Mouse (Mus musculus) ES-CJ7 (cell line): ENCODE results near the gene Zfp523.

Source experiments
- DNase-seq: peaks from one replicate; pipeline ENCODE4 v3.0.0; 2011; ENCODE audit warnings: low read depth, low spot score

The Zfp523 gene

DNA sequence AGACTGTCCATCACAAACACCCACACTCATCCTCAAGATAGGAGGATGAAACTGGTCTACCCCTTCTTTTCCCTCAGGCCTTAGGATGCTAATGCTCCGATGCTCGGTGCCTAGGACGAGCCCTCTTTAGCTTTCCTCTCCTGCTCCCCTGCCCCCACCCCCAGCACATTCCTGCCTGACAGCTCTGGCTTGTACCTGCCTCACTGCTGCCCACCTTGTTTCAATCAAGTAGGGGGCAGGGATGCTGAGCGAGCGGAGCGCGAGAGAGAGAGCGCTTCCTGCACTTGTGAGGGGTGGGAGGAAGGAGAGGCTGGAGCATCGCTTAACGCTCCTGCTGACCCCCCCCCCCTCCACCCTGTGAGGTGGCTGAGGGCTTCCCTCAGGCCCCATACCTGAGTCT is 16.6 kb upstream of the Zfp523 start:
- DNase-seq: no peak

DNA sequence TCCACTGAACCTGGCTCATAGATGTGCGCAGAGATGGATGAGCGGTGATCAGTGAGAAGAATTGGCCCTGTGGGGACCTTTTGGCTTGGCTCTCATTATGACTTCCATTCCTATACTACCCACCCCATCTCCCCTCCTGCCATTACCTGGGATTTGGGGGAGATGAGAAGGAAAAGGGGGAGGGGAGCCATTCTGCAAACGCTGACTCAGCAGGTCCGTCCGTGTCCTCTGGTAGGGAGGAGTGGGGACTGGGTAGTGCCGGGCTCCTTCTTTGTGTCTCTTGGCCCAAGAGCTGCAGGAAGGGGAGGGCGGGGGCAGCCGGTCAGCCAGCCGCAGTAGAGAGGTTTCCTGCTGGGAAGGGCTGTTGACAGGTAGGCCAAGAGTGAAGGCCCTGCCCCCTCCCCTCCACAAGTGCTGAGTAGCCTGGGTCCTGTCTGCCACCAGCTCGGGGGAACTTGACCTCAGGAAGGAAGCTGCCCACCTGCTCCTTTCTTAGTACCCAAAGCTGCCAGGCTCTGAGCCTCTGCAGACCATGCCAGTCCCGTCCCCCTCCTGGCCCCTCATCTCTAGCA is 15.5 kb upstream of the Zfp523 start:
- no peak for DNase-seq

DNA sequence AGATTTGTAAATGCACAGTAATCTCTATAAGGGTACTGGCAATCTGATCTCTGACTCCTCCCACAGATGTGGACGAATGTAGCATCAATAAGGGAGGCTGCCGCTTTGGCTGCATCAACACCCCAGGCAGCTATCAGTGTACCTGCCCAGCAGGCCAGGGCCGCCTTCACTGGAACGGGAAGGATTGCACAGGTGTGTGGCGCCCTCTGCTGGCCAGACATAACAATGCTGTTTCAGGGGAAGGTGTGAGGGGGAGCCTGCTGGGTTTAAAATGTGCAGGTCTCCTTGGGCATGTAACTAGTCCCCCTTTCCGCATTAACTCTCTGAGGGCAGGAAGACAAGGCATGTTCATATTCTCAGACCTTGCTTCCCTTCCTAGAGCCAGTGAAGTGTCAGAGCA is 13.3 kb upstream of the Zfp523 start:
- DNase-seq: peak; percentile 78

DNA sequence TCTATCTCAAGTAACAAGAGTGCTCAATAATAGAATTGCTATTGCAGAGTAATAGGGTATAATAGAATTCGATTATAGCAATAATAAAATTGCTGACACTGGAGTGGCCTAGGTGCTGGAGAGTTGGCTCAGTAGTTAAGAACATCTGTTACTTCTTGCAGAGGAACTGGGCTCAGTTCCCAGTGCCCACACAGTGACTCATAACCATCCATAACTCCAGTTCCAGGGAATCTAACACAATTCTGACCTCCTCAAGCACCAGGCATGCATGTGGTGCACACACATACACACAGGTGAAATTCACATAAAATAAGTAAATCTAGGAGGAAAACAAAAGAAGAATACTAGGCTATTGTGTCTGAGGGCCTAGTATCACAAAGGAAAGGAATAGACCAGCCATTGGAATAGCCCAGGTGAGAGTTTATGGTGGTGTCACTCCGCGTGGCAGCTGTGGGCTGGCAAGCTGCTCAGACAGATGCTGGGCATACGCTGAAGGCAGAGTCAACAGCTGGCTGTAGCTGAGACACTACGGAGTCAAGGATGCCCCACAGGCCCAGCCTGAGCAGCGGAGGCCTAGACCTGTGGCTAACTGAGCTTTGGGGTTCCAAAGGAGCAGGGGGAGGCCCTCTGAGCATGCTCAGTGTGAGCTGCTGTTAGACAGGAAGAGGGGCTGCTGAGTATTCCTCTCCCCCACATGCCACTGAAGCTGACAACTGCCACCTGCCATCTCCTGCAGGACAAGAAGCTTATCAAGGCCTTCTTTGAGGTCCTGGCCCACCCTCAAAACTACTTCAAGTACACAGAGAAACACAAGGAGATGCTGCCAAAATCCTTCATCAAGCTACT is 6.2 kb upstream of the Zfp523 start:
- DNase-seq: no peak

DNA sequence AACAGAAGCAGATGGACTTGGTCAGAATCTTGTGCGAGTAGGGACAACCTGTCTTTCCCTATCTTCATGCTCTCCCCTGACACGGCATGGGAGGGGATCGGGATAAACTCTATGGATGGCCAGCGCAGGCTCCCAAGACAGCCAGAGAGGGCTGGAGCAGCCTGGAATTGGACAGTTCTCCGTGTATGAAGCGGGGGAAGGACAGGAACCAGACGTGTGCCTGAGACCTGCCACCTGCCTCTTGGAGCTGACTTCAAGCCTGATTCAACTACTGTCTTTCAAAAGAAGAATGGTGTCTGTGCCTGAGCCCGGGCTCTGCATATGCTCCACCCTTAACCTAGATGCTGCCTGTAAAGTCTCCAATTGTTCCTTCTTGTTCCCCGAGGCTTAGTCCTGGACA is 4.2 kb upstream of the Zfp523 start:
- DNase-seq: no peak

DNA sequence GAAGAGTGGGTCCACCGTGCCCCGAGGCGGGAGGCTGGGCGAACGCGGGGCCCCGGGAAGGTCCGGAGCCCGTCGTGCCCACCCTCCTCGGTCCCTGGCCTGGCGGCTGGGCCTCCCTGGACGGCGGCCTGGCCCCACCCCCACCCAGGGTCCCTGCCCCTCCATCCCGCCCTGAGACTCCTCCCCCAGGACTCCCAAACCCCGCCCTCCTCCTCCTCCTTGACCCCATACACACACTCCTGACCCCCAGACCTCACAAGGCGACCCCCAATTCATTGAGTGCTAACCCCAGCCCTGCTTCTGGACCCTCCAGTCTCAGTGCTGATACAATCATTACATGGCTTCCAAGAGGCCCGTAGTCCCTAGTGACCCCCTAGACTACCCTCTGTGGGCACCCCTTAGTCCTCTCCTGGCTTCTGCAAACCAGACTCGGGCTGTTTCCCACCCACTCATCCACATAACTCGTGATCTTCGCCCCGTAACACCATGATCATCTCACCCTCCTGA is 664 bp downstream of the Zfp523 start:
- DNase-seq: peak; percentile 59

DNA sequence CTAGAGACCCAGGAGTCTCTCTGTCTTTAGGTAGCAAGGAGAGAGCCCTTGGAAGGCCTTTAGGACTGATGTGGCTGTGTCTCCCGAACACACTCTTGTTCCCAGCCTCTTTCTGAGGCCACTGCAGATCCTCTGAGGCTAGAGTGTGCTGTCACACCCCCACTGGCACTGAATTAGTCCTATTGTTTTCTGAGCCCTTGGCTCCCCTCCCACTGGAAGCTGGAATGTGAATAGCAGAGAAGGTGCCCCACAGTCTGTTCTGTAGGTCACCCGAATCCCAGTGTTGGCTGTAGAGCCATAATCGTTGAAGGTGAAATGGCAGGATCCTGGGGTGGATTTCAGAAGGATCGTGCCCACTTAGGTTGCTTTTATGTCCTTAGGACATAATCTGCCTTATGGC is 3.4 kb downstream of the Zfp523 start:
- DNase-seq: peak; percentile 62

DNA sequence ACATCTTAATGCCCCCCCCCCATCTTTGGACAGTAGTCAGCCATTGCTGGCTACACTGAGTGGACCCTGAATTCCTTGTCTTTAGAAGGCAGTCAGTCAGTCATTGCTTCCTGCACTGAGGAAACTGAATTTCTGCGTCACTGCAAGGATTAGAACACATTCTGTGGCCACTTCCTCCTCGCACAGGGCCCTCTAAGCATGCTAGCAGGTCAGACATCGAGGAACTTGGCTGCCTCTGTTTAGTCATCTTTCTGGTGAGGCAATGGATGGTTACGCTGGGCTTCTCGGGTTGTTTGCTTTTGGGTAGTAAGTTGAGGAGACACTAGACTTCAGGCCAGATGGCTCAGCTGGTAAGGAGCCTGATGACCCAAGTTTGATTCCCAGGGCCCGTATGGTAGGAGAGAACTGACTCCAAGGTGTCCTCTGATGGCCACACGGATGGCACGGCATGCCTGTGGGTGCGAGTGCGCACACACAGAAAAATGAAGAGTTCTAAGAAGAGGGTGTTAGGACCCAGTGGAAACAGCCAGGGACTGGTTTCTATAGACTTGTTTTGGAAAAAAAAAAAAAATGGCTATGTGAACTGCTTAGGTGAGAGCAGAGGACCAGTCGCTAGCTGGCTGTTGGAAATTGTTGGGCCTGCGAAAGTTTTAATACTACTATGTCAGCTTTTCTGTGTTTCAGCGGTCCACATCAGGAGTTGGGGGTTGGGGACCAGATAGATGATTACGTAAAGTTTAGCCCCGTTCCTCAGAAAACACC is 4.0 kb downstream of the Zfp523 start:
- no peak for DNase-seq

DNA sequence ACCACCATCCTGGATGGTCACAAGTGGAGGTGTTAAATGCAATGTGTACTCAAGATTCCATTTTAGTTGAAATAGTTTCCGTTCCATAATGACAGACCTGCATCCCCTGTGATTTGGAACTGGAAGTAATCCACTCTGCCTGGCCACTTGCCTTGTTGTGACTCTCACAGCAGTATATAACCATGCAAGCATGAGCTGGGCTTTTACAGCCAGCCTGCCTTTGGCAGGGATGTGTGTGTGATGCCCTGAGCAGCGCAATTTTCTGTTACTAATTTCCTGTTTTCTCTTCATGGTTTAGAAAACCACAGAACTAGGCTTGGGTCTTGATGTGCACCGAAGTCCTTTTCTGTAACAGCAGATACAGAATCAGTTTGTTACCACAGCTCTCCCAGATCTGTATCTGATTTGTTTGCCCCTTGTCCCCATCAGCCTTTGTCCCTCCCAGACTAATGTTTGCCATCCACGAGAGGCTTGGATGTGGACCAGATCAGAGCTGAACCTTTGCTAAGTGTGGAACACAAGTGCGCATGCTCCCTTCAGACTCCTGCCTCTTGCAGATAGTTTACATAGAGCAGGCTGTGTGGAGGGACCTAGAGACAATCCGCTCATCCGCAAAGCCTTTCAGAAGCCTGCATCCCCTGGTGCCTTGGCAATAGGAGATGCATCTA is 8.2 kb downstream of the Zfp523 start:
- no peak for DNase-seq

DNA sequence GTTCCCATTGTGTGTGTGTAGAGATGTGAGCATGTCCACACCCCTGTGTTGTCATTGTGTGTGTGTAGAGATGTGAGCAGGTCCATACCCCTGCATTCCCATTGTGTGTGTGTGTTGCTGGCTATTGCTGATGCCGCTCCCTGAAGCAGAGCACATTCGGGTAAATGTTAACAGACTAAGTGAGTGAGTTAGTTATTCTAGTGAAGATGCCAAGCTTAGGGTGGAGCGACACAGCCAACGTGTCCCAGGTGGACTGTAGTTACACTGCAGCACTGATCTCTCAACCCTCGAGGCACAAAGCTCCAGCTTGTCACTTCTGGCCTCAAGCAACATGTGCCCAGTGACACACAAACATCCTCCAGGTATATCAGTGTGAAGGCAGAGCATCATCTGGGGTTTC is 11.4 kb downstream of the Zfp523 start:
- no peak for DNase-seq

DNA sequence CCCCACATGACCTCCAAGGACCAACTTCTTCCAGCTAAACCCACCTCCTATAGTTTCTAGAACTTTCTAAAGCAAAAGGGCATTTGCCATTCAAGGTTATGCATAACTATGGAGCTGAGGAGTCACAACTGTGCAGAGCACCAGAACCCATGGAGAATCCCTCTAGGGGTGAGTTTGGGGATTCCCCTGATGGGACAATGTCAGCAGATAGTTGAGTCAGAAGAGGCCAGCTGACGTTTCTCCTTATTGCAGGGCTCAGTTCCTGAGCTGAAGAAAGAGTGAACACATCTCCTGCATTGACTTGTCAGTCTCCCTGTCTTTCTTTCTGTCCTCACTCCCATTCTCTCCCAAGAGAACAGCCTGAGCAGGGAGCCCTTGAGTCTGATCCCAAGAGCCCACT is 15.8 kb downstream of the Zfp523 start:
- DNase-seq: no peak

DNA sequence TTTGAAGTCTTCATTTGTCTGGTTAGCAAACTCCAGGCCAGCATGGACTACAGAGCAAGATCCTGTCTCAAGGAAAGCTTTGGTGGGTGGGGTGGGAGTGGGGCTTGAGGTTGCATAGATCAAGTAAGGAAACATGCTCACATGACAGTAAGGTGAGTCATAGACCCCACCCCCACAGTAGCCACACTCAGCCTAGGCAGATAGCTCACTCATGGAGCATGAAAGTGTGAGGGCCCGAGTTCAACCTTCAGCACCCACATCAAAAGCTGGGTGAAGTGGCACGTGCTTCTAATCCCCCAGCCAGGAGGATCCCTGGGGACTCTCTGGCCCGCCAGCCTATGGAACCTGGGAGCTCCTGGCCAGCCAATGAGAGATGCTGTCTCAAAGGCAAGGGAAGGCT is 16.6 kb downstream of the Zfp523 start:
- DNase-seq: no peak

DNA sequence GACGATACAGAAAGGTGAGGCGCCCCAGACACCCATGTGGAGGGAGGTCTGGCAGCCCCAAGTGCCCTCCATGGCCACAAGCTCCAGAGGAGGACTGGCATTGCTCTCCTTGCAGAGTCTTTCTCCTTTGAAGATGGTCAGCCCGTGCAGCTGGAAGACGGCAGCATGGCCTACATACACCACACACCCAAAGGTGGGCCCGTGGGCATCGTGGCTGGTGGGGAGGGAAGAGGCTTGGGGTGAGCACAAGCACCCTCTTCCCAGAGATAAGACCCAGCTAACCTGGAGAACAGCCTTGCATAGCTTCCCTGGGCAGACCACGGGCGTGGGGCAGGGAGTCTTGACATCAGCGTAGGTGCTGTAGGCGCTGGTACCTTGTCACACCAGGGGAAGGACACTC is 18.1 kb downstream of the Zfp523 start:
- no peak for DNase-seq

DNA sequence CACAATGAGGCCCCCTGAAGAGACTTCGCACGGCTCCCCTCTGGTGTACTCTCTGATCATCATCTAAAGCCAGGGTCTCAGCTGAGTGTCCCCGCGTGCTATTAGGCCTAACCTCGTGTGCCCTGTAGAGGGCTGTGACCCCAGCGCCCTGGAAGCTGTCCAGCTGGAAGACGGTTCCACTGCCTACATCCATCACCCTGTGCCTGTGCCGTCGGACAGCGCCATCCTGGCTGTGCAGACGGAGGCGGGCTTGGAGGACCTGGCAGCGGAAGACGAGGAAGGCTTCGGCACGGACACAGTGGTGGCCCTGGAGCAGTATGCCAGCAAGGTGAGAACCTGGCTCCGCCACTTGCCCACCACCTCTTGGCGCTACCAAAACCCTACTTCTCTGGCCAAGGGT is 20.7 kb downstream of the Zfp523 start:
- no peak for DNase-seq

DNA sequence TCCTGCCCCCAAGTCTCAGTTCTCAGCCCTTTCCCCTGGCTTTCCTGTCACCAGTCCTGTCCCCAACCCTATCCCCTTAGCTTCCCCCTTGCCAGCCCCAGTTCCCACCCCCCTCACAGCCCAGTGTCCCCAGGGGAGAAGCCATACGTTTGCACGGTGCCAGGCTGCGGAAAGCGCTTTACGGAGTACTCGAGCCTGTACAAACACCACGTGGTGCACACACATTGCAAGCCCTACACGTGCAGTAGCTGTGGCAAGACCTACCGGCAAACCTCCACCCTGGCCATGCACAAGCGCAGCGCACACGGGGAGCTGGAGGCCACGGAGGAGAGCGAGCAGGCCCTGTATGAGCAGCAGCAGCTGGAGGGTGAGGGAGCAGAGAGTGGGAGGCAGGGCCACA is 25.1 kb downstream of the Zfp523 start:
- DNase-seq: no peak

DNA sequence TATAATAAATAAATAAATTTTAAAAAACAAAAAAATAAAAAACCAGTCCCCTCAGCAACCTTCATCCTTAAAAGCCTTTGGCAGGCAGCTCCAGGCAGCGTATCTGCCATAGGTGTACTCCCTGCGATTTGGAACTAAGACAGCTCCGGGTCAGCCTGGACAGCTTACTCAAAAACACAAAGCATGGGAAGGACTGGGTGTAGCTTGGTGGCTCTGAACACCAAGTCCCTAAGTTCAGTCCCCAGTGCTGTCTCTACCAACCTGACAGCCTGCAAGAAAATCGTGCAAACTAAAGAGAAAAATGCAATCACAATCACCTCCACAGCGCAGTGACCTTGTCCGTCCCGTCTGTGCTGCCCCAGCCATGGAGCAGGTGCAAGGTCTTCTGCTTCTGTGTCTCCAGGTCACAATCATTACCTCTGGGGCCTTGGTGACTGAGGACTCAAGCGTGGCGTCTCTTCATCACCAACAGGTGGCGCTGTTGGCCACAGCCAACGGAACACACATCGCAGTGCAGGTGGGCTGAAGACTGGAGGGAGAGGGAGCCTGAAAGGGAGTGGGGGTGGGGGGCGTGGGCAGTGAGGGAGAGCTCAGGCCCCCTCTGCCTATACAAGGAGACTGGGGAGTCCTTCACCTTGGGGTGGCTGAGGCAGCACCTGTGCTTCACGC is 27.3 kb downstream of the Zfp523 start:
- DNase-seq: peak; percentile 83

DNA sequence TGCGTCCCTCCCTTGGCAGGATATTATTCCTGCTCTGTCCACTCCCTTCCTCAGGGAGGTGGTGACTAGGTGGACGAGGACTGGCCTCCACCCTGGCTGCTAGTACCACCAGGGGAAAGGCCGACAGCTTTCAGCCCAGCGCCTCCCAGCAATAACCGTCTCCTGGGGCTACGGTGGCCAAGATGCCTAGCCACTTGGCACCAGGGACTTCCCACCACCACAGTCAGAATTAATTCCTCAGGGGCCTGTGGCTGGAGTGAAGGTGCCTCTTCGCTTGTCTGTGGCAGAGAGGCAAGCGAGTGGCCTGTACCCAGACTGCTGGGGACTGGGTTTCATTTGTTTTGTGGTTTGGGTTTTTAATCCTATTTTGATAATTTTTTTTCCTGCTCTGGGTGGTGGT is 28.5 kb downstream of the Zfp523 start:
- no peak for DNase-seq

DNA sequence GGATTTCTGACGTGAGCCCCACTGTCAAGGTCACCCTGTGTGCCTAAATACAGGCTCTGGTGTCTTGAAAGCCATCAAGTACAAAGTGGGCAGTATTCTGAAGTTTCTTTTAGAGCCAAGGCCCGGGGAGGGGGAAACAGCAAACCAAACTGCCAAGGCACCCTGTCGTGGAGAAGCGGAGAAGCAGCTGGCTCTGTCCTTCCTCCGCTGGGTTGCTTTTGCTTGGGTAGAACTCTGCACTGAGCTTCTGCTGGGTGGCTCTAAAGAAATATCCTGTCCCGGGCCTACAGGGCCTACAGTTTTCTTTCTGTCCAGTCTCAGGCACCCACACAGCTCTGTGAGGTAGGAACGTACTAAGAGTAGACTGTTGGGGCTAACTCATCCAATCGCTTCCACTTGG is 30.2 kb downstream of the Zfp523 start:
- DNase-seq: no peak

DNA sequence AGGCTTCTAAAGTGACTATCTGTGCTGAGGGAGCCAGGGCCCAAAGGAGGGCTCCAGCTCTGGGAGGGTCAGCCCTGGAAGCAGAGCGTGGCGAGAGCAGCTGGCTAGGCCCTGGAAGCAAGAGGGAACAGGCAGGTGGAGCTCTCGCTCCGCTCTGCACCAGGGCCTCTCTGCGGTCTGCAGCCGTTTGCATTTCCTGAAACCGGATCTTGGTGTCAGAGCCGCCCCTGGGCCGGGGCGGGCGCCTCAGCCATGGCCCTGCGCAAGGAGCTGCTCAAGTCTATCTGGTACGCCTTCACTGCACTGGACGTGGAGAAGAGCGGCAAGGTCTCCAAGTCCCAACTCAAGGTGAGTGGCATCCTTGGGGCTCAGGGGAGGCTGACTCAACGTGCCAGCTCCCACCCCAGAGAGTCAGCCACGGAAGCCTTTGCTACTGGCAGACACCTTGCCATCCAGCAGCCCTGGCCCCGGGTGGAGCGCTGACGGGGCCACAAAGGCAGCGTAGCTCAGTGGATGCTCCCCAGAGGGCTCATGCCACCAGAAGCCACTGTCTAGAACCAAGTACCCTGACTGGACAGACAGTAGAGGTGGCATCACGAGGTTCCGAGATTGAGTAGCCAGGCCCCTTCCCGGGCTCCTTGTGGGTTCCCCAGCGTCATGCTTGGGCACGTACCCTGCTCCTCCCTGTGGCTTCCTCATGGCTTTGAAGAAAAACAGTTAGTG is 30.8 kb downstream of the Zfp523 start, which contains the start of gene Def6:
TSS of gene Def6 (plus strand) at position 188 of the 723 bp plus-strand sequence.
- peak; percentile 77 for DNase-seq

DNA sequence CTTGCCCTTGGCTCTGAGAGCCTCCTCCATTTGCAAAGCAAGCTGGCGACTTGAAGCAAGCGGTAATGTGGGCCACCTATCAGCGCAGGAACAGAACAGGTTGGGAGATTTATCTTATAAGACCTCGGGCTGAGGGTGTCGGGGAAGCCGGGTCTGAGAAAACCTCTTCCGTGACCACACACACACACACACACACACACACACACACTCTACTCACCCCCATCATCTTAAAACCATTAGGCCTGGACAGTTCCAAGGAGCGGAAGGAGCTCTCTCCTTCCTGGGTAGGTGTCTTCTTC is 31.3 kb downstream of the Zfp523 start:
- DNase-seq: no peak
